Mouse (Mus musculus): ENCODE measurements at regions not wholly inside any gene's neighbourhood (a gene's known extent, or its start where the extent isn't known, plus 50 kb on each side); places are given as distances from the start of the nearest gene placed in this dataset.

DNA sequence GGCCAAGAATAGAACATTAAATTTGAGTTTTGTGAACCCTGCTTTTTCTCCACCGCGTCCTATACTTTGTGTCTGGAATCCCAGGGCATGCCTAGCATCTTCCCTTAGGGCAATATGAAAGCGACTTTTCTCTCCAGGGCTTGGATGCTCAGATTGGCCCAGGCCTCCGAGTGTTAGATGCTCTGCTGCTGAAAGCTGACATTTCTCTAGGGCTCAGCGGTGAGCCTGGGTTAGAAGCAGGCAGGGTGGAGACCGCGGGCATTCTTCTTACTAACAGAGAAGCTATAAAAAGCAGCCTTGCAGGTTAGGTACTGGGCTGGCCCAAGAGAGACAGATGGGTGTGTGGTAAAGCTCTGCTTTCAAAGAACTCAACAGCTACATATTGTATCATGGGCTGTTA is 409.8 kb upstream of the Trpc7 start:
- Histone ChIP-seq H3K9me3 (ENCODE audit: control insufficient read depth, low read length) (no peaks in the 10 kb centered on the region), H3K4me3 (ENCODE audit: low read depth, low read length) (no peak overlapping the region), H3K27me3 (ENCODE audit: control insufficient read depth, insufficient read depth, low read length) (no peaks in the 10 kb centered on the region), H3K4me2 (ENCODE audit: low read depth, low read length) (no peak overlapping the region), H3K27ac (ENCODE audit: low read depth, low read length) (no peak overlapping the region), H3K36me3 (ENCODE audit: control insufficient read depth, insufficient read depth, low read length) (no peaks in the 10 kb centered on the region), H3K4me1 (ENCODE audit: control insufficient read depth, insufficient read depth, low read length) (0 out of 2 replicates have a peak, but pooled peaks cover 5% of the 10 kb centered on the region), H3K9ac (replicated peaks; ENCODE audit: low read depth, low read length) (no peak overlapping the region)
- 89% methylated on average over 7 of the region's 7 CpGs for WGBS
- no peak for ATAC-seq (ENCODE audit: low read depth)

DNA sequence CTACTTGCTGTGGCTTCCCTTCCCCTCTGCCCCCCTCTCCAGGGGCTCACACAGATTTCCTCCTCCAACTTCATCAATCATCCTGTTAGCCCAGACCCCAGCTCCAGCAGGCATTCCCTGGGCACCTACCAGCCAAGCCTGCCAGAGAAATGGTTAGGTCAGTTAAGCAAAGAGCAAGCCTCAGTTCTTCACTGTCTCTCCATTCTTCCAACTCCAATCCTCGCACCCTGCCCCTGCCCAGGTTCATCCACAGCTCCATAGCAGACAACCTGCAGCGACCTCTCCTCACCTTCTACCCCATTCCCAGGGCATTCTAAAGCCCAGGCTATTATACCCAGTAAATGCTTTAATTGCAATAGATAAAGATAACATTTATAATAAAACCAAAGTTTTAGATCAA is 408.0 kb upstream of the Trpc7 start:
- Histone ChIP-seq H3K27ac (ENCODE audit: low read depth, low read length) (no peak overlapping the region), H3K4me3 (ENCODE audit: low read depth, low read length) (no peak overlapping the region), H3K4me2 (ENCODE audit: low read depth, low read length) (no peak overlapping the region), H3K9me3 (ENCODE audit: control insufficient read depth, low read length) (no peaks in the 10 kb centered on the region), H3K27me3 (ENCODE audit: control insufficient read depth, insufficient read depth, low read length) (no peaks in the 10 kb centered on the region), H3K36me3 (ENCODE audit: control insufficient read depth, insufficient read depth, low read length) (no peaks in the 10 kb centered on the region), H3K4me1 (ENCODE audit: control insufficient read depth, insufficient read depth, low read length) (0 out of 2 replicates have a peak, but pooled peaks cover 5% of the 10 kb centered on the region), H3K9ac (replicated peaks; ENCODE audit: low read depth, low read length) (no peak overlapping the region)
- 89% methylated on average over 2 of the region's 2 CpGs for WGBS
- no peak for ATAC-seq (ENCODE audit: low read depth)

GRCm38 (mm10) chr13:57291737-57292490 is 396.1 kb upstream of the Trpc7 start:
- Histone ChIP-seq H3K9ac (replicated peaks; ENCODE audit: low read depth, low read length) (no peak overlapping the region), H3K9me3 (ENCODE audit: control insufficient read depth, low read length) (no peaks in the 10 kb centered on the region), H3K4me1 (ENCODE audit: control insufficient read depth, insufficient read depth, low read length) (no peaks in the 10 kb centered on the region), H3K36me3 (ENCODE audit: control insufficient read depth, insufficient read depth, low read length) (no peaks in the 10 kb centered on the region), H3K27me3 (ENCODE audit: control insufficient read depth, insufficient read depth, low read length) (no peaks in the 10 kb centered on the region), H3K4me2 (ENCODE audit: low read depth, low read length) (no peak overlapping the region), H3K4me3 (ENCODE audit: low read depth, low read length) (no peak overlapping the region), H3K27ac (ENCODE audit: low read depth, low read length) (no peak overlapping the region)
- 73% methylated on average over 9 of the region's 9 CpGs for WGBS
- ATAC-seq (ENCODE audit: low read depth): no peak

DNA sequence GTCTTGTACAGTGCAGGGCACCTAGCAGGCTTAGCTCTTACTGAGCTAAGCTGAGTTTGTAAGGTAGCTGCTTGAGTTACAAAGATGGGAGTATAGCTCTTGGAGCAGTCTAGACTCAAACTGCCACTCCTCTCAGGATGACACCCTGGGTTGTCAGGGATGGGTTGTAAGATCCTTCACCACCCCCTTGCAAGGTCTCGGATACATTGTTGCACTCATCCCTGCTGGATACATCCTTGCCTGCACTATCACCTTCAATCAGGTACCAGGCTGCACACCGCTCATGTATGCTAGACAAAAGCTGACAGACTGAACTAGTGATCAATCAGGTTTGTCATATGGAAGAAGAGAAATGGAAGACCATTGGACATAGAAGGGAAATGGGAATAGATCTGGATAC is 390.4 kb upstream of the Trpc7 start:
- no peak overlapping the region for H3K4me3 ChIP-seq (ENCODE audit: low read depth, low read length)
- H3K9me3 ChIP-seq (ENCODE audit: control insufficient read depth, low read length): no peaks in the 10 kb centered on the region
- no peak overlapping the region for H3K4me2 ChIP-seq (ENCODE audit: low read depth, low read length)
- no peak for ATAC-seq (ENCODE audit: low read depth)
- H3K27me3 ChIP-seq (ENCODE audit: control insufficient read depth, insufficient read depth, low read length): no peaks in the 10 kb centered on the region
- H3K36me3 ChIP-seq (ENCODE audit: control insufficient read depth, insufficient read depth, low read length): no peaks in the 10 kb centered on the region
- H3K4me1 ChIP-seq (ENCODE audit: control insufficient read depth, insufficient read depth, low read length): 0 out of 2 replicates have a peak, but pooled peaks cover 7% of the 10 kb centered on the region
- 97% methylated on average over 2 of the region's 2 CpGs for WGBS
- H3K9ac ChIP-seq (replicated peaks; ENCODE audit: low read depth, low read length): no peak overlapping the region
- no peak overlapping the region for H3K27ac ChIP-seq (ENCODE audit: low read depth, low read length)

GRCm38 (mm10) chr13:57282816-57283215 is 387.0 kb upstream of the Trpc7 start:
- no peak overlapping the region for H3K27ac ChIP-seq (ENCODE audit: low read depth, low read length)
- H3K4me3 ChIP-seq (ENCODE audit: low read depth, low read length): no peak overlapping the region
- ATAC-seq (ENCODE audit: low read depth): no peak
- H3K9ac ChIP-seq (replicated peaks; ENCODE audit: low read depth, low read length): no peak overlapping the region
- H3K4me1 ChIP-seq (ENCODE audit: control insufficient read depth, insufficient read depth, low read length): 0 out of 2 replicates have a peak, but pooled peaks cover 7% of the 10 kb centered on the region
- no peaks in the 10 kb centered on the region for H3K9me3 ChIP-seq (ENCODE audit: control insufficient read depth, low read length)
- no peak overlapping the region for H3K4me2 ChIP-seq (ENCODE audit: low read depth, low read length)
- H3K36me3 ChIP-seq (ENCODE audit: control insufficient read depth, insufficient read depth, low read length): no peaks in the 10 kb centered on the region
- WGBS: 76% methylated on average over 8 of the region's 8 CpGs
- no peaks in the 10 kb centered on the region for H3K27me3 ChIP-seq (ENCODE audit: control insufficient read depth, insufficient read depth, low read length)

DNA sequence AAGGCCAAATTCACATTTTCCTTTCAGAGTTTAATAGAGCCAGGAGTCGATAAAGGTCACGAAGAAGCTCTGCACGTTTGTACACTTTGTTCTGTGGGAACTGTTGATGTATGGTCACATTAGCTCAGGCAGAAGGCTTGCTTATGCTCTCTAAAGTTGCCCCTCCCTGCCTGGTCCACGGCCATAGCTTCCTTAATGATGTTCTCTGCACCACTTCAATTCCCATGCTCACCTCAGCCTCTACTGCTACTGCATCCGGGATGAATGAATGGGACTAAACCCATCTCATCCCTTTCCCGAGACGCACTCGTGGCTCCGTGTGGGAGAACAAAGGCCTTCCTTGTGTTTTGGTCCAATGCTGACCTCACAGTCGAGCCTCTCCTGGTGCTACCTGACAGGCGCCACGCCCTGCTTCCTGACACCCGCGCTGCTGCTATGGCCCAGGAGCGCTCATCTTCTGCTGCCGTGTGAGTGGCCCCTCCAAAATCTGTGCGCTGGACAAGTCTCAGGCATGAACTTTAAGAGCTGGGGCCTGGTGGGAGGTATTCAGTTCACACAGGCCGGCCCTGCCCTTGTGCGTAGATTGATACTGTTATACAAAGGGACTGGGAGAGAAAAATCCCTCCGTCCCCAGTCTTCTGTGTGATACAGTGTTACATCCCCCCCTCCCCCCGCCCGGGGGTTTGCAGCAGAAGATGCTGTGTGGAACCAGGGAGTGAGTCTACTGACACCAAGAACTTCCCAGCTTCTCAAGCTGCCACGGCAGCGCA is 386.3 kb upstream of the Trpc7 start:
- ATAC-seq (ENCODE audit: low read depth): peak; percentile 34; the same call in 1 of the 2 replicates
- H3K4me1 ChIP-seq (ENCODE audit: control insufficient read depth, insufficient read depth, low read length): 0 out of 2 replicates have a peak, but pooled peaks cover 7% of the 10 kb centered on the region

DNA sequence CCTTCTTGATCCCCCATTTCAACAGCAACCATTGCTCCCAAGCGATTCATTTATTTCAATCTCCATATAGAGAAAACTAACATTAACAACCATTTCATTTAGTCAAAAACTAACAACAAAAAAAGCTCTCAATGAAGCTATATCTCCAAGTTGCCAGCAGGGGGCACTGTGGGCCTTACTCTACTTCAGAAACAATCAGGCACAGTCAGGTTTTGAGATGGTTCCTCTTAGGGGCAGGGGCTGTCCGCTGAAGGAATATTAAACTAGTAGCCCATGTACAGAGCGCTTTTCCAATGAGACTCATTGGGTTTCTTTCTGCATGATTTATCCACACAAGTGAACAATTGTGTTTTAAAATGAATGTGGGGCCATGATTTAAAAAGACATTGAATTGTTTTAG is 385.7 kb upstream of the Trpc7 start:
- Histone ChIP-seq H3K4me3 (ENCODE audit: low read depth, low read length) (no peak overlapping the region), H3K27me3 (ENCODE audit: control insufficient read depth, insufficient read depth, low read length) (no peaks in the 10 kb centered on the region), H3K4me1 (ENCODE audit: control insufficient read depth, insufficient read depth, low read length) (0 out of 2 replicates have a peak, but pooled peaks cover 7% of the 10 kb centered on the region), H3K9me3 (ENCODE audit: control insufficient read depth, low read length) (no peaks in the 10 kb centered on the region), H3K36me3 (ENCODE audit: control insufficient read depth, insufficient read depth, low read length) (no peaks in the 10 kb centered on the region), H3K27ac (ENCODE audit: low read depth, low read length) (no peak overlapping the region), H3K4me2 (ENCODE audit: low read depth, low read length) (no peak overlapping the region), H3K9ac (replicated peaks; ENCODE audit: low read depth, low read length) (no peak overlapping the region)
- 21% methylated on average over 3 of the region's 3 CpGs for WGBS
- ATAC-seq (ENCODE audit: low read depth): peak; percentile 63; the same call in 1 of the 2 replicates

More for the DNA sequence above, 386.3 kb upstream of the Trpc7 start:
- Histone ChIP-seq H3K27me3 (ENCODE audit: control insufficient read depth, insufficient read depth, low read length) (no peaks in the 10 kb centered on the region), H3K9me3 (ENCODE audit: control insufficient read depth, low read length) (no peaks in the 10 kb centered on the region), H3K27ac (ENCODE audit: low read depth, low read length) (0 out of 2 replicates have a peak overlapping the region, but pooled peaks have one; percentile 7), H3K36me3 (ENCODE audit: control insufficient read depth, insufficient read depth, low read length) (no peaks in the 10 kb centered on the region), H3K4me3 (ENCODE audit: low read depth, low read length) (no peak overlapping the region), H3K9ac (replicated peaks; ENCODE audit: low read depth, low read length) (no peak overlapping the region), H3K4me2 (ENCODE audit: low read depth, low read length) (no peak overlapping the region)
- 57% methylated on average over 24 of the region's 24 CpGs for WGBS

DNA sequence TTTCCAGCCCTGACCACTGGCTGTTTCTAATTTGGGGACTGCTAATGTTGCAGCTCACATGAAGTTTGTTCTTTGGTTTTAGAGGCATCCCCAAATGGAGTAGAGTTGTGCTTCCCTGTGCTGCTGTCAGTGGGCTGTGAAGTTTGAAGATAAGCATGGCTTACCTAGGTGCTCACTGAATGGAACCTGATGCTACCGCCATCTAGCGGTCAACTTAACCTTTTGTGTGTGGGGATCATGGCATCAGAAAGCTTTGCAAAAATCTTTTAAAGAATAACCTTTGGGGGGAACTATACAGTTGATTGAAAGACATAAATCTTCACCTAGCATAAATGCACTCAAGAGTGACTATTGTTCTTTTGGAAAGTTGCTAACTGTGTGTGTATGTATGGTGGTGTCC is 382.8 kb upstream of the Trpc7 start:
- Histone ChIP-seq H3K4me1 (ENCODE audit: control insufficient read depth, insufficient read depth, low read length) (0 out of 2 replicates have a peak, but pooled peaks cover 7% of the 10 kb centered on the region), H3K4me3 (ENCODE audit: low read depth, low read length) (no peak overlapping the region), H3K36me3 (ENCODE audit: control insufficient read depth, insufficient read depth, low read length) (no peaks in the 10 kb centered on the region), H3K9me3 (ENCODE audit: control insufficient read depth, low read length) (no peaks in the 10 kb centered on the region), H3K27ac (ENCODE audit: low read depth, low read length) (no peak overlapping the region), H3K27me3 (ENCODE audit: control insufficient read depth, insufficient read depth, low read length) (no peaks in the 10 kb centered on the region), H3K9ac (replicated peaks; ENCODE audit: low read depth, low read length) (no peak overlapping the region), H3K4me2 (ENCODE audit: low read depth, low read length) (no peak overlapping the region)
- ATAC-seq (ENCODE audit: low read depth): no peak
- 7% methylated on average over 2 of the region's 2 CpGs for WGBS

GRCm38 (mm10) chr13:57277076-57277475 is 381.3 kb upstream of the Trpc7 start:
- H3K4me1 ChIP-seq (ENCODE audit: control insufficient read depth, insufficient read depth, low read length): 0 out of 2 replicates have a peak, but pooled peaks cover 3% of the 10 kb centered on the region
- no peaks in the 10 kb centered on the region for H3K9me3 ChIP-seq (ENCODE audit: control insufficient read depth, low read length)
- no peak overlapping the region for H3K27ac ChIP-seq (ENCODE audit: low read depth, low read length)
- WGBS: 41% methylated on average over 4 of the region's 4 CpGs
- H3K36me3 ChIP-seq (ENCODE audit: control insufficient read depth, insufficient read depth, low read length): no peaks in the 10 kb centered on the region
- no peak overlapping the region for H3K4me2 ChIP-seq (ENCODE audit: low read depth, low read length)
- no peak overlapping the region for H3K4me3 ChIP-seq (ENCODE audit: low read depth, low read length)
- no peak for ATAC-seq (ENCODE audit: low read depth)
- H3K9ac ChIP-seq (replicated peaks; ENCODE audit: low read depth, low read length): no peak overlapping the region
- no peaks in the 10 kb centered on the region for H3K27me3 ChIP-seq (ENCODE audit: control insufficient read depth, insufficient read depth, low read length)

Measured in neural tube, embryonic 14.5 days (tissue).